Mouse (Mus musculus) urinary bladder, postnatal 14 days (tissue): ENCODE measurements around the gene Stx8.

Experiments
- DNase-seq: peaks from one replicate; pipeline ENCODE4 v3.0.0; 2021; ENCODE audit warnings: low spot score

The Stx8 gene

GRCm38 (mm10) chr11:68089426-68089825 lies 123.4 kb downstream of the Stx8 start:
- no peak for DNase-seq

- DNase-seq = no peak
Observed at GRCm38 (mm10) chr11:68089885-68090592, 124.0 kb downstream of the Stx8 start.

- DNase-seq = no peak
Observed at GRCm38 (mm10) chr11:68091975-68092759, 126.2 kb downstream of the Stx8 start.

GRCm38 (mm10) chr11:68101598-68101997 lies 135.6 kb downstream of the Stx8 start:
- DNase-seq = no peak

GRCm38 (mm10) chr11:68103480-68103879 lies 137.5 kb downstream of the Stx8 start:
- DNase-seq = no peak

- DNase-seq = no peak
Observed at GRCm38 (mm10) chr11:68106053-68106452, 140.1 kb downstream of the Stx8 start.

- DNase-seq = no peak
Observed at GRCm38 (mm10) chr11:68113454-68114100, 147.6 kb downstream of the Stx8 start.

GRCm38 (mm10) chr11:68114202-68114601 lies 148.2 kb downstream of the Stx8 start:
- no peak for DNase-seq

- DNase-seq = no peak
Observed at GRCm38 (mm10) chr11:68116157-68116556, 150.2 kb downstream of the Stx8 start.

GRCm38 (mm10) chr11:68117878-68118660 lies 152.1 kb downstream of the Stx8 start:
- DNase-seq = no peak

- DNase-seq = no peak
Observed at GRCm38 (mm10) chr11:68118679-68119078, 152.7 kb downstream of the Stx8 start.

GRCm38 (mm10) chr11:68119136-68119535 lies 153.1 kb downstream of the Stx8 start:
- no peak for DNase-seq

GRCm38 (mm10) chr11:68121260-68121659 lies 155.3 kb downstream of the Stx8 start:
- DNase-seq = no peak

- no peak for DNase-seq
Observed at GRCm38 (mm10) chr11:68121660-68122059, 155.7 kb downstream of the Stx8 start.

- no peak for DNase-seq
Observed at GRCm38 (mm10) chr11:68126071-68126470, 160.1 kb downstream of the Stx8 start.

- DNase-seq = no peak
Observed at GRCm38 (mm10) chr11:68134494-68134893, 168.5 kb downstream of the Stx8 start.

- DNase-seq = no peak
Observed at GRCm38 (mm10) chr11:68135350-68135749, 169.4 kb downstream of the Stx8 start.

GRCm38 (mm10) chr11:68136687-68137086 lies 170.7 kb downstream of the Stx8 start:
- peak; percentile 32 for DNase-seq

- no peak for DNase-seq
Observed at GRCm38 (mm10) chr11:68142296-68142695, 176.3 kb downstream of the Stx8 start.

GRCm38 (mm10) chr11:68144235-68145065 lies 178.5 kb downstream of the Stx8 start:
- no peak for DNase-seq

GRCm38 (mm10) chr11:68145066-68145585 lies 179.1 kb downstream of the Stx8 start:
- DNase-seq = no peak
